Mouse (Mus musculus): ENCODE data around the gene Slc47a2. TPM values are rescaled to one million over a fixed set of nuclear protein-coding genes. Genes with fewer than 3 reads are reported as not detected.

Gene Slc47a2
- polyA plus RNA-seq, 1 experiment from 2014 or later, result not detected

DNA sequence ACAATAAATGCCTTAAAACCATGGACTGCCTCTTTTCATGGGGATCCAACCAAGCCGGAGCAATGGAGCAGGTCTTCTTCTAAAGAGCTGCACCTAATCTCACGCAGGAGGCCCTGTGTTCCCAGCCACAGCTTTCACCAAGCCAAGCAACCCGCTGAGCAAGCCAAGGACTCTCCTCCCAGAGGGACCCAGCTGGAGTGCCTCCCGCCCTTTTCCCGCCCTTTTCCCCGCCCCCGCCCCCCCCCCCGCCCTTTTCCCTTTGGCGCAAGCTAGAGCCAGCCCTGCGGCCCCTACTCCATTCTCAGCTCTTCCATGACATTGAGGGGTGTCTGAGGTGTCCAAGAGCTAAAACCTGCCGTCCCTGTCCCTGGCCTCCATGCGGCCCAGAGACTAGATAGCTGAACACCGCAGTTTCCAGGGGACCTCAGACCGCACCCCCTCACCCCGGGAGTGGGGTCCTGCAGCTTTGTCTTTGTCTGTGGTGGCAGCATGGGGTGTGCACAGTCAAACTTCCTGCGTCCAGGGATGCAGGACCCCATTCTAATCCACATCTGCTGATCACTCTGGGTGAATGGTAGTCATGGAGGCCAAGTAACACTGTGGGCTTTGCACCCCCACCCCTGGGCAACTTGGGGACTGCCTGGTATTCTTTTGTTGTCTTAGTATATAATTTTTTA, 41.8 kb downstream of the Slc47a2 start:
- H3K9ac ChIP-seq (ENCODE audit: low read depth, low read length), result 0 out of 2 replicates have a peak overlapping the region, but pooled peaks have one; percentile 15
- H3K36me3 ChIP-seq (ENCODE audit: control insufficient read depth, insufficient read depth, low read length), result no peaks in the 10 kb centered on the region
- ATAC-seq (ENCODE audit: low FRiP score) (no peak), DNase-seq (ENCODE audit: low spot score) (no peak)
- H3K27me3 ChIP-seq (ENCODE audit: control insufficient read depth, insufficient read depth, low read length), result no peaks in the 10 kb centered on the region
- H3K4me2 ChIP-seq (replicated peaks; ENCODE audit: low read depth, low read length), result peak overlapping the region; percentile 11; the same call in 1 of the 2 replicates
- 22% methylated on average over 10 of the region's 16 CpGs for WGBS
- no peak overlapping the region for H3K4me3 ChIP-seq (ENCODE audit: low read depth, low read length)
- no peaks in the 10 kb centered on the region for H3K9me3 ChIP-seq (ENCODE audit: control insufficient read depth, low read length)
- H3K4me1 ChIP-seq (replicated peaks; ENCODE audit: control insufficient read depth, insufficient read depth, low read length), result no peaks in the 10 kb centered on the region; the same call in 1 of the 2 replicates
- H3K27ac ChIP-seq (ENCODE audit: low read depth, low read length), result no peak overlapping the region

DNA sequence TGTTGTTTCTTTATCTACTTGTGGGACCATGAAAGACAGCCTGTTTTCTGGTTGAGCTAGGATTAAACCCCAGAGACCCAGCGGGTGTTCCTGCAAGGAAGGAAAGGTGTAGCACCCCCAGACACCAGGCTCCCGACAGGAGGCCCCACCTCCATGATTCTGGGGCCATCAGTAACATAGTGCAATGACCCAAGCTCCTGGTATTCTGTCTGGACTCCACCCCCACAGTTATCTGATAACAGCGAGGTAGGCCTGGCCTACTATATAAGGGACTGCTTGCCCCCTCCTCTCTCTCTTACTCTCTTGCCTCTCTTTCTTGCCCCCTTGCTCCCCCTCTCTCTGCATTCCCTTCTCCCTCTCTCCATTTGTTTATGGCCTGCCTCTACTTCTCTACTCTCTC, 42.5 kb downstream of the Slc47a2 start:
- H3K9ac ChIP-seq (ENCODE audit: low read depth, low read length), result no peak overlapping the region
- H3K27me3 ChIP-seq (ENCODE audit: control insufficient read depth, insufficient read depth, low read length), result no peaks in the 10 kb centered on the region
- H3K4me3 ChIP-seq (ENCODE audit: low read depth, low read length), result no peak overlapping the region
- H3K4me2 ChIP-seq (replicated peaks; ENCODE audit: low read depth, low read length), result no peak overlapping the region
- no peaks in the 10 kb centered on the region for H3K36me3 ChIP-seq (ENCODE audit: control insufficient read depth, insufficient read depth, low read length)
- no peaks in the 10 kb centered on the region; the same call in 1 of the 2 replicates for H3K4me1 ChIP-seq (replicated peaks; ENCODE audit: control insufficient read depth, insufficient read depth, low read length)
- H3K27ac ChIP-seq (ENCODE audit: low read depth, low read length), result no peak overlapping the region
- no peak for DNase-seq (ENCODE audit: low spot score)
- no peak for ATAC-seq (ENCODE audit: low FRiP score)
- no peaks in the 10 kb centered on the region for H3K9me3 ChIP-seq (ENCODE audit: control insufficient read depth, low read length)
- WGBS, result 68% methylated on average over 3 of the region's 3 CpGs

DNA sequence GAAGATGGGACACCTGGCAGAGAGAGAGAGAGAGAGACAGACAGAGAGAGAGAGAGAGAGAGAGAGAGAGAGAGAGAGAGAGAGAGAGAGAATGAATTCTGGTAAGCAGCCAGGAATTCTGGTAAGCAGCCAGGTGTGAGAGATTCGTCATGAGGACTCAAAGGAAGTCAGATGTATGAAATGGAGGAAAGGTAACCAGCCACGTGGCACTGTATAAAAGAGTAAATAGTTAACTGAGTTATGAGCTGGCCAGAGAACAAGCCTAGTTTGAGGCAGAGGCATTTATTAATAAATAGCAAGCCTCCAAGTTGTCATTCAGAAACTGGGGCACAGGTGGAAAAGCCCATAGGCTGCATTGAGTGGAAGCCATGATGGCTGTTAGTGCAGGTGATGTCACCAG, 44.8 kb downstream of the Slc47a2 start:
- H3K27ac ChIP-seq (ENCODE audit: low read depth, low read length), result no peak overlapping the region
- H3K27me3 ChIP-seq (ENCODE audit: control insufficient read depth, insufficient read depth, low read length), result no peaks in the 10 kb centered on the region
- H3K36me3 ChIP-seq (ENCODE audit: control insufficient read depth, insufficient read depth, low read length), result no peaks in the 10 kb centered on the region
- no peaks in the 10 kb centered on the region; the same call in 1 of the 2 replicates for H3K4me1 ChIP-seq (replicated peaks; ENCODE audit: control insufficient read depth, insufficient read depth, low read length)
- no peak overlapping the region for H3K4me2 ChIP-seq (replicated peaks; ENCODE audit: low read depth, low read length)
- no peak for DNase-seq (ENCODE audit: low spot score)
- WGBS, result 74% methylated on average over 2 of the region's 2 CpGs
- no peak overlapping the region for H3K9ac ChIP-seq (ENCODE audit: low read depth, low read length)
- no peak for ATAC-seq (ENCODE audit: low FRiP score)
- H3K9me3 ChIP-seq (ENCODE audit: control insufficient read depth, low read length), result no peaks in the 10 kb centered on the region
- H3K4me3 ChIP-seq (ENCODE audit: low read depth, low read length), result no peak overlapping the region

DNA sequence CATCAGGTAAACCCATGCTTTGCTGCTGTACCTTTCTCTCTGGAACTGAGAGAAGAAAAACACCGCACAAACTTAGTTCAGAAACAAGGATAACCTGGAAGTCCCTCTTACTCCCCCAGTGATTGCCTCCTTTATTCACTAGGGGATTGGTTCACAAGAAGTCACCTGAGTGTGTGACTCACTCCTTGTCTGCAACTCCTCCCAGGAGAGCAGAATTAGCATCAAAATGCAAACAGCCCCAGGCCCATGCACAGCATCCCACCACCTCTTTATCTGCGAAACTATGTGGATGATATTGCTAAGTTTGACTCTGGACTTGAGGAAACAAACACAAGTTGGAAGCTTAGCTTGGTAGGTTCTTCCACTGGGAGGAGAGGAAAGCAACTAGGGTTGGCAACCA, 45.3 kb downstream of the Slc47a2 start:
- Histone ChIP-seq H3K4me2 (replicated peaks; ENCODE audit: low read depth, low read length) (no peak overlapping the region), H3K36me3 (ENCODE audit: control insufficient read depth, insufficient read depth, low read length) (no peaks in the 10 kb centered on the region), H3K4me3 (ENCODE audit: low read depth, low read length) (no peak overlapping the region), H3K9me3 (ENCODE audit: control insufficient read depth, low read length) (no peaks in the 10 kb centered on the region), H3K27me3 (ENCODE audit: control insufficient read depth, insufficient read depth, low read length) (no peaks in the 10 kb centered on the region), H3K9ac (ENCODE audit: low read depth, low read length) (no peak overlapping the region), H3K27ac (ENCODE audit: low read depth, low read length) (no peak overlapping the region), H3K4me1 (replicated peaks; ENCODE audit: control insufficient read depth, insufficient read depth, low read length) (no peaks in the 10 kb centered on the region; the same call in 1 of the 2 replicates)
- DNase-seq (ENCODE audit: low spot score) (no peak), ATAC-seq (ENCODE audit: low FRiP score) (no peak)
- 88% methylated on average over 2 of the region's 2 CpGs for WGBS

DNA sequence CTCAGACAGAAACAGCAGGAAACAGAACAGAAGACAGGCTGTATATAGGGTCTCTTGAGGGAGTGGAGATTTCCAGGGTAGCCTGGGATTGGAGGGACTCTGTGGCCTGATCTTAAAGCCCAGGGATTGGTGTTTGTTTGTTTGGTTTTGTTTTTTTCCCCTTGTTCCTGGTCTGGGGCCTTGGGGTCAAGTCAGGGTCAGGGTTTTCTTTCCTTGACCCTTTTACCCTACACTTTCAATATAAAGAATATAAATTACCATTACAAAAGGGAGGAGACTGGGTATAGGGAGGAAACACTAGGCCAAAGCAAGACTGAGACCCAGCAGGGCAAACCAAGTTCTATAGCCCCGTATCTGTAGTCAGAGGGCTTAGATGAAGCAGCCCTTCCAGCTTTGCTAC, 46.1 kb downstream of the Slc47a2 start:
- H3K4me3 ChIP-seq (ENCODE audit: low read depth, low read length), result no peak overlapping the region
- ATAC-seq (ENCODE audit: low FRiP score), result no peak
- no peaks in the 10 kb centered on the region for H3K36me3 ChIP-seq (ENCODE audit: control insufficient read depth, insufficient read depth, low read length)
- H3K4me1 ChIP-seq (replicated peaks; ENCODE audit: control insufficient read depth, insufficient read depth, low read length), result no peaks in the 10 kb centered on the region; the same call in 1 of the 2 replicates
- WGBS, result 26% methylated on average over 1 of the region's 1 CpGs
- H3K9ac ChIP-seq (ENCODE audit: low read depth, low read length), result no peak overlapping the region
- H3K27me3 ChIP-seq (ENCODE audit: control insufficient read depth, insufficient read depth, low read length), result no peaks in the 10 kb centered on the region
- no peak for DNase-seq (ENCODE audit: low spot score)
- H3K4me2 ChIP-seq (replicated peaks; ENCODE audit: low read depth, low read length), result no peak overlapping the region
- no peaks in the 10 kb centered on the region for H3K9me3 ChIP-seq (ENCODE audit: control insufficient read depth, low read length)
- no peak overlapping the region for H3K27ac ChIP-seq (ENCODE audit: low read depth, low read length)

DNA sequence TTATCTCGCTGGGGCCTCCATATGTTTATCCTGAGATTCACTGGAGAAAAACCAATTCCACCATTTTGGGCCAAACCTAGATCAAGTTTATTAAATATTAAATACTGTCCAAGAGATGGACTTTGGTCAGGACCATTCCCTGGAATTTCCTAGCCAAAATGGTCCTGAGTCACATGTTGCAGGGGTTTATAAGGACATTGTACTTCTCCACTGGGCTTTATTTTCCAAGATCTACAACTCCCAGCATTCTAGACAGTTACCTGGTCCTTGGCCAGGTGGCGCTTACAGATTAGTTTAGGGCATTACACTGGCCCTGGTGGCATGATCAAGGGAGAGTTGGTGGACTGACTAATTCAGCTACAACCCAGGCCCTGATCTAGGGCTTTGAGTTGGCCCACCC, 47.1 kb downstream of the Slc47a2 start:
- H3K9me3 ChIP-seq (ENCODE audit: control insufficient read depth, low read length), result no peaks in the 10 kb centered on the region
- DNase-seq (ENCODE audit: low spot score), result no peak
- H3K27ac ChIP-seq (ENCODE audit: low read depth, low read length), result no peak overlapping the region
- H3K27me3 ChIP-seq (ENCODE audit: control insufficient read depth, insufficient read depth, low read length), result no peaks in the 10 kb centered on the region
- H3K9ac ChIP-seq (ENCODE audit: low read depth, low read length), result no peak overlapping the region
- H3K4me3 ChIP-seq (ENCODE audit: low read depth, low read length), result no peak overlapping the region
- 97% methylated on average over 2 of the region's 2 CpGs for WGBS
- no peak overlapping the region for H3K4me2 ChIP-seq (replicated peaks; ENCODE audit: low read depth, low read length)
- no peaks in the 10 kb centered on the region for H3K36me3 ChIP-seq (ENCODE audit: control insufficient read depth, insufficient read depth, low read length)
- no peaks in the 10 kb centered on the region for H3K4me1 ChIP-seq (replicated peaks; ENCODE audit: control insufficient read depth, insufficient read depth, low read length)
- ATAC-seq (ENCODE audit: low FRiP score), result no peak

DNA sequence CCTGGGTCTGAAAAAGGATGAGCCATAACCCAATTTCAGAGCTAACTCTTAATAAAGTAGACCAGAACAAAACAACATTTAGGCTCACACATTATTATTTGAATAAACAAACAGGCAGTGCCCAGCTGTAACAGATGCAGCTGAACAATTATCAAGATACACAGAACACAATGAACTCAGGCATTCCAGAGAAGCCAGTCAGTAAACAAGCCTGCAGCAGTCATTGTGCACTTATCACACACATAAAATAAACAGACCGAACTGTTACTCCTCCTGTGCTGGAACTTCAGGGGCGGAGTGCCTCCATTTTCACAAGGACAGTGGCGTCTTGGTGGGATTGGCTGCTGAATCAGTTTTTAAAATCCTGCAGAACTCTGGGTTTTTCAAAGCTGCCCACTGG, 48.2 kb downstream of the Slc47a2 start:
- Histone ChIP-seq H3K27ac (ENCODE audit: low read depth, low read length) (no peak overlapping the region), H3K4me2 (replicated peaks; ENCODE audit: low read depth, low read length) (no peak overlapping the region), H3K4me1 (replicated peaks; ENCODE audit: control insufficient read depth, insufficient read depth, low read length) (no peaks in the 10 kb centered on the region), H3K9me3 (ENCODE audit: control insufficient read depth, low read length) (no peaks in the 10 kb centered on the region), H3K9ac (ENCODE audit: low read depth, low read length) (no peak overlapping the region), H3K36me3 (ENCODE audit: control insufficient read depth, insufficient read depth, low read length) (no peaks in the 10 kb centered on the region), H3K27me3 (ENCODE audit: control insufficient read depth, insufficient read depth, low read length) (no peaks in the 10 kb centered on the region), H3K4me3 (ENCODE audit: low read depth, low read length) (no peak overlapping the region)
- ATAC-seq (ENCODE audit: low FRiP score), result no peak
- DNase-seq (ENCODE audit: low spot score), result no peak
- WGBS, result 90% methylated on average over 3 of the region's 3 CpGs

DNA sequence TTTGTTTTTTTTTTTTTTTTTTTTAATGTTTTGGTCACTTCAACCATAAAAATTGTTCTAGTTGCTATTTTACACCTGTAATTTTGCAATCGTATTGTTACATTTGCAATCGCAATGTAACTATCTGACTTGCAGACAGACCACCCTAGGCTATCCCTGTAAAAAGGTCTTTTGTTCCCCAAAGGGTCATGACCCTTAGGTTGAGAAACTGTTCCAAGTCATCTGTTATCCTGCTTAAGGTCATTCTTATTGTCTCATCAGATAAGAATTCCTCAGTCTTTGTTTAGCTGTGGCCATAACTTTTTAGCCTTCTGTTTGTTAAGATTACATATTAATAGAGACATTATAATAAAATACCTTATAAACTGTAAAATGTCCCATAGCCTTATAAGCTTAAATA, 49.4 kb downstream of the Slc47a2 start:
- Histone ChIP-seq H3K27me3 (ENCODE audit: control insufficient read depth, insufficient read depth, low read length) (no peaks in the 10 kb centered on the region), H3K36me3 (ENCODE audit: control insufficient read depth, insufficient read depth, low read length) (no peaks in the 10 kb centered on the region), H3K4me1 (replicated peaks; ENCODE audit: control insufficient read depth, insufficient read depth, low read length) (no peaks in the 10 kb centered on the region), H3K9ac (ENCODE audit: low read depth, low read length) (no peak overlapping the region), H3K27ac (ENCODE audit: low read depth, low read length) (no peak overlapping the region), H3K9me3 (ENCODE audit: control insufficient read depth, low read length) (no peaks in the 10 kb centered on the region), H3K4me2 (replicated peaks; ENCODE audit: low read depth, low read length) (no peak overlapping the region), H3K4me3 (ENCODE audit: low read depth, low read length) (no peak overlapping the region)
- DNase-seq (ENCODE audit: low spot score) (no peak), ATAC-seq (ENCODE audit: low FRiP score) (no peak)
- 18% methylated on average over 2 of the region's 2 CpGs for WGBS

DNA sequence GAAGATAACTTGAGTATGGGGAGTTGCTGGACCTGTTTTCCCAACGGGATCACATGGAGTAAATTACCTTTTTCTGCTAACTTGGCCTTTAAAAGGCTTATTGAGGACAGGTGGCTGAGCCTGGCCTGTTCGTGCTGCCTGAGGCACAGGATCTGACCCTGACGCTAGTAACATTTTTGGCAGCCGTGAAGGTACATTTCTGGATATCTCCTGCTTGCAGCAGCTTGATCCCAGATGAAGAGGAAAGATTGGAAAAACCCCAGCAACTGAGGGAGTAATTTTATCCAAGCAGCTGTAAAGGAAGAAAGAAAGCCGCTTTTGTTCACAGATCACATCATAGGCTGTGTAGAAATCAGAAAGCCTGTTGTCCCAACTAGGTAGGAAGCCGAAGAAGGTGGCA, 58.3 kb downstream of the Slc47a2 start:
- no peak overlapping the region for H3K4me3 ChIP-seq (ENCODE audit: low read depth, low read length)
- H3K4me2 ChIP-seq (replicated peaks; ENCODE audit: low read depth, low read length), result no peak overlapping the region
- WGBS, result 78% methylated on average over 6 of the region's 6 CpGs
- no peaks in the 10 kb centered on the region for H3K9me3 ChIP-seq (ENCODE audit: control insufficient read depth, low read length)
- H3K27me3 ChIP-seq (ENCODE audit: control insufficient read depth, insufficient read depth, low read length), result no peaks in the 10 kb centered on the region
- no peak for DNase-seq (ENCODE audit: low spot score)
- H3K4me1 ChIP-seq (replicated peaks; ENCODE audit: control insufficient read depth, insufficient read depth, low read length), result no peaks in the 10 kb centered on the region
- H3K9ac ChIP-seq (ENCODE audit: low read depth, low read length), result no peak overlapping the region
- no peaks in the 10 kb centered on the region for H3K36me3 ChIP-seq (ENCODE audit: control insufficient read depth, insufficient read depth, low read length)
- no peak for ATAC-seq (ENCODE audit: low FRiP score)
- no peak overlapping the region for H3K27ac ChIP-seq (ENCODE audit: low read depth, low read length)

All from hindbrain, embryonic 11.5 days (tissue).